Mouse (Mus musculus) neural tube, embryonic 11.5 days (tissue): ENCODE data around the gene Smyd4. TPM values are rescaled to one million over a fixed set of nuclear protein-coding genes. Genes with fewer than 3 reads are reported as not detected.

Experiments used
- ATAC-seq: fragments of 200-750 bp; cut with Nextera tagmentation; 2 replicates; pipeline ENCODE4 v1.8.0; 2017; ENCODE audit warnings: moderate number of reproducible peaks, mild to moderate bottlenecking, moderate TSS enrichment, moderate library complexity; ENCODE audit not compliant: insufficient read depth, low FRiP score, low TSS enrichment
- DNase-seq: peaks from one replicate; pipeline ENCODE4 v3.0.0-alpha.2; 2015; ENCODE audit warnings: low spot score
- H3K27ac ChIP-seq: fragments of 300-500 bp; sonication (generic); 2 replicates; pipeline ENCODE4 v1.5.1; 2014; ENCODE audit warnings: low read depth, mild to moderate bottlenecking, low read length
- H3K27me3 ChIP-seq: fragments of 300-500 bp; sonication (generic); 2 replicates; pipeline ENCODE4 v1.6.1; 2014; ENCODE audit warnings: mild to moderate bottlenecking, low read length, mixed read lengths; ENCODE audit not compliant: control insufficient read depth, insufficient read depth
- H3K36me3 ChIP-seq: fragments of 300-500 bp; sonication (generic); 2 replicates; pipeline ENCODE4 v1.6.1; 2014; ENCODE audit warnings: mild to moderate bottlenecking, low read length, moderate library complexity, mixed read lengths; ENCODE audit not compliant: control insufficient read depth, insufficient read depth
- H3K4me1 ChIP-seq: fragments of 300-500 bp; sonication (generic); 2 replicates; pipeline ENCODE4 v1.6.1; 2014; ENCODE audit warnings: low read length, mixed read lengths; ENCODE audit not compliant: control insufficient read depth, insufficient read depth
- H3K4me2 ChIP-seq: fragments of 300-500 bp; sonication (generic); 2 replicates; pipeline ENCODE4 v1.6.1; 2014; ENCODE audit warnings: low read depth, mild to moderate bottlenecking, moderate library complexity
- H3K4me3 ChIP-seq: fragments of 300-500 bp; sonication (generic); 2 replicates; pipeline ENCODE4 v1.5.1; 2014; ENCODE audit warnings: low read depth, low read length
- H3K9ac ChIP-seq: fragments of 300-500 bp; sonication (generic); 2 replicates; pipeline ENCODE4 v1.6.1; 2014; ENCODE audit warnings: mild to moderate bottlenecking, low read length
- H3K9me3 ChIP-seq: fragments of 300-500 bp; sonication (generic); 2 replicates; pipeline ENCODE4 v1.6.1; 2016; ENCODE audit warnings: low read length; ENCODE audit not compliant: control insufficient read depth
- WGBS: fragments of 180-500 bp; shearing (Covaris S2); extraction: QIAGEN DNeasy Blood & Tissue Kit; methylation state at CpG from one replicate; pipeline ENCODE4 v1.1.7; 2014; 5-methylcytosine and 5-hydroxymethylcytosine counted together
- polyA plus RNA-seq: library from polyadenylated mRNA; unstranded; fragments of >200 nt; fragmentation: Nextera tagmentation; extraction: Ambion mirVana; gene quantifications from 2 replicates; pipeline ENCODE4 v1.2.1, GENCODE M21; 2014

The Smyd4 gene
- polyA plus RNA-seq, 1 experiment from 2014 or later, result 13.4 TPM

DNA sequence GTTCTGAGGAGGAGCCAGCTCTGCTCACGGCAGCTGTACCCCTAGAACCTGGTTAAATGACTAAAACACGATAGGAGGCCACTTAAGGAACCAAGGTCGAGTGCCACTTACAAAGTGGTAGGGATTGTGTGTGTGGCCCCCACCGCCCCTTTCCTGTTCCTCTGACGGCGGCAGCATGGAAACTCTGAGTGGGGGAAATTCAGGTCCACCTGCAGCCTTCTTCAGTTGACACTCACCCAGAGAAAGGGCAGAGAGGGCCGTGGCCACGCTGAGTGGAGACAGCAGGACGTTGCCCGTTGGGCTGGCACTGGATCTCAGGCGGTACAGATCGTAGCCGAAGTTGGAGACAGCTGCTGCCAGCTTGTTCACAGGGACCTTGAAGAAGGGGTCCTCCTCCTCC, 67.8 kb downstream of the Smyd4 start:
- Histone ChIP-seq H3K27me3 (no peaks in the 10 kb centered on the region), H3K36me3 (peaks cover 2% of the 10 kb centered on the region), H3K4me2 (no peak overlapping the region), H3K27ac (no peak overlapping the region), H3K9me3 (no peaks in the 10 kb centered on the region), H3K4me3 (no peak overlapping the region), H3K9ac (no peak overlapping the region), H3K4me1 (no peaks in the 10 kb centered on the region)
- 91% methylated on average over 13 of the region's 13 CpGs for WGBS
- DNase-seq, result no peak
- ATAC-seq, result no peak

- Histone ChIP-seq H3K4me1 (peaks cover 10% of the 10 kb centered on the region), H3K4me2 (no peak overlapping the region), H3K27ac (no peak overlapping the region), H3K36me3 (peaks cover 2% of the 10 kb centered on the region), H3K27me3 (no peaks in the 10 kb centered on the region), H3K9me3 (no peaks in the 10 kb centered on the region), H3K9ac (no peak overlapping the region), H3K4me3 (no peak overlapping the region)
- 91% methylated on average over 7 of the region's 7 CpGs for WGBS
- ATAC-seq (no peak), DNase-seq (no peak)
These were observed 71.8 kb downstream of the Smyd4 start for GRCm38 (mm10) chr11:75420037-75420436.

DNA sequence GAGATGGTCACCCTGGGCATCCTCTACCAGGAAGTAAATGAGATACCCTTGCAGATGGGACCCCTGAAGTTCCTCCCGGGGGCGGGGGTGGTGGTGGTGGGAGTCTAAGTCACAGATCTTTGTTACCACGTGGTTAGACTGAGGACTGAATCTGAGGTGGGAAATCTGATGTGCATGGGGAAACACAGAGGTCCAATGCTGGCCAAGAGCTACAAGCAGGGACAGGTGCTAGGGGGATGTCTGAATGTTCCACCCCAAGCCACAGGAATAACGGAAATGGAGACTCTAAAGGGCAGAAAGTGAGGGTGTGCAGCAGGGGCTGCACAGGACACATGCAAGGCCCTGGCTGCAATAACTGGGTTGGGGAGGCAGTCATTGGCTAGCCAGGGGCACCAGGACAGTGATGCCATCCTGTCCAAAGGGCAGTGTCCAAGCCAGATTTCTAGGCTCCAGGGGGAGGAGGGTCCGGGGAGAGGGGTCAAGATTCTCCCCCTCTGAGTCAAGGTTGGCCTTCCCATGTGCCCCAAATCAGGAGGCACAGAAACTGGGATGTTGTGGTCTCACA, 72.7 kb downstream of the Smyd4 start:
- no peak overlapping the region for H3K27ac ChIP-seq
- H3K4me3 ChIP-seq, result no peak overlapping the region
- H3K4me1 ChIP-seq, result peaks cover 10% of the 10 kb centered on the region
- no peaks in the 10 kb centered on the region for H3K9me3 ChIP-seq
- H3K4me2 ChIP-seq, result peak overlapping the region; percentile 40; the same call in 1 of the 2 replicates
- no peaks in the 10 kb centered on the region for H3K27me3 ChIP-seq
- peak; percentile 20 for DNase-seq
- WGBS, result 66% methylated on average over 5 of the region's 5 CpGs
- no peak for ATAC-seq
- H3K9ac ChIP-seq, result no peak overlapping the region
- H3K36me3 ChIP-seq, result no peaks in the 10 kb centered on the region

- Histone ChIP-seq H3K9me3 (no peaks in the 10 kb centered on the region), H3K36me3 (no peaks in the 10 kb centered on the region), H3K4me3 (peak overlapping the region; percentile 31), H3K27me3 (no peaks in the 10 kb centered on the region), H3K4me2 (peak overlapping the region; percentile 40), H3K4me1 (peaks cover 10% of the 10 kb centered on the region), H3K27ac (no peak overlapping the region), H3K9ac (peak overlapping the region; percentile 31)
- DNase-seq (peak; percentile 32), ATAC-seq (no peak)
- 35% methylated on average over 6 of the region's 6 CpGs for WGBS
These were observed 73.3 kb downstream of the Smyd4 start for GRCm38 (mm10) chr11:75421375-75422012.

GRCm38 (mm10) chr11:75422013-75422792, 74.0 kb downstream of the Smyd4 start, which contains the start of gene Serpinf1:
Gene Serpinf1, minus strand, starts transcription at chr11:75422701.
- H3K4me1 ChIP-seq, result peaks cover 10% of the 10 kb centered on the region
- peak within 1 kb of the TSS; percentile 31 for H3K9ac ChIP-seq
- peak within 1 kb of the TSS; percentile 40 for H3K4me2 ChIP-seq
- DNase-seq (peak; percentile 31), ATAC-seq (no peak)
- no peak within 1 kb of the TSS for H3K27ac ChIP-seq
- H3K27me3 ChIP-seq, result no peaks in the 10 kb centered on the region
- 45% methylated on average over 10 of the region's 10 CpGs for WGBS
- no peaks in the 10 kb centered on the region for H3K9me3 ChIP-seq
- H3K36me3 ChIP-seq, result no peaks in the 10 kb centered on the region
- peak within 1 kb of the TSS; percentile 31 for H3K4me3 ChIP-seq

DNA sequence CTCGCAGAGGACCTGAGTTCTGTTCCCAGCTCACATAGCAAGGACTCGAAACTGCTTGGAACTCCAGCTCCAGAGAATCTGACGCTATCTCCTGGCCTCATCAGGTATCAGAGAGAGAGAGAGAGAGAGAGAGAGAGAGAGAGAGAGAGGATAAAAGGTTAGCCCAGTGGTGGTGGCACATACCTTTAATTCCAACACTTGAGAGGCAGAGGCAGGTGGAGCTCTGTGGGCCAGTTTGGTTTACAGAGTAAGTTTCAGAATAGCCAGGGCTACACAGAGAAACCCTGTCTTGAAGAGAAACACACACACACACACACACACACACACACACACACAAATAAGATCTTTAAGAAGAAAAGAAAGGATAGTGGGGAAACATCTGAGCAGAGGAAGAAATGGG, 74.9 kb downstream of the Smyd4 start:
- Histone ChIP-seq H3K4me3 (no peak overlapping the region), H3K36me3 (no peaks in the 10 kb centered on the region), H3K4me1 (peaks cover 10% of the 10 kb centered on the region), H3K4me2 (no peak overlapping the region), H3K9ac (no peak overlapping the region), H3K27me3 (no peaks in the 10 kb centered on the region), H3K9me3 (no peaks in the 10 kb centered on the region), H3K27ac (no peak overlapping the region)
- ATAC-seq (no peak), DNase-seq (no peak)
- 75% methylated on average over 3 of the region's 3 CpGs for WGBS

- WGBS, result 95% methylated on average over 9 of the region's 9 CpGs
- Histone ChIP-seq H3K4me1 (peaks cover 10% of the 10 kb centered on the region), H3K9ac (no peak overlapping the region), H3K4me3 (no peak overlapping the region), H3K27ac (no peak overlapping the region), H3K27me3 (no peaks in the 10 kb centered on the region), H3K9me3 (no peaks in the 10 kb centered on the region), H3K36me3 (no peaks in the 10 kb centered on the region), H3K4me2 (no peak overlapping the region)
- ATAC-seq, result no peak
- DNase-seq, result no peak
These were observed 75.8 kb downstream of the Smyd4 start for GRCm38 (mm10) chr11:75424033-75424432.

GRCm38 (mm10) chr11:75424459-75424858, 76.2 kb downstream of the Smyd4 start:
- Histone ChIP-seq H3K36me3 (no peaks in the 10 kb centered on the region), H3K4me3 (no peak overlapping the region), H3K9me3 (no peaks in the 10 kb centered on the region), H3K4me1 (peaks cover 10% of the 10 kb centered on the region), H3K9ac (no peak overlapping the region), H3K4me2 (no peak overlapping the region), H3K27me3 (no peaks in the 10 kb centered on the region), H3K27ac (no peak overlapping the region)
- 96% methylated on average over 3 of the region's 3 CpGs for WGBS
- DNase-seq, result no peak
- ATAC-seq, result no peak
